Comparison of ENCODE assay signal across 22 mouse cellular contexts in genomic region chr5:90590676-90591075, GRCm38 (mm10). TPM values are rescaled to one million over a fixed set of nuclear protein-coding genes. Genes with fewer than 3 reads are reported as not detected.
DNase-seq lines count a peak whose midpoint lies in the region; ATAC-seq lines count a peak whose summit lies in the region.
"Had no signal": no experiment of that assay in that cellular context is flagged by ENCODE, and none has a peak within 500 bp of the region (broad histone marks: within the 10 kb centered on the region; RNA-seq: fewer than 3 reads in every experiment).

No protein-coding gene starts in this region.

- no peaks in the 10 kb centered on the region for H3K9me3 ChIP-seq in heart, embryonic 10.5 days
- no peaks in the 10 kb centered on the region for H3K9me3 ChIP-seq in heart, embryonic 12.5 days (replicated peaks)
- H3K9me3 ChIP-seq: forebrain, embryonic 12.5 days; forebrain, embryonic 15.5 days; hindbrain, embryonic 12.5 days; hindbrain, embryonic 15.5 days had no signal

- DNase-seq in heart, embryonic 10.5 days (ENCODE audit: low spot score): peak; percentile 71
- DNase-seq in testis, postnatal 10 days (ENCODE audit: low spot score): peak; percentile 46
- no peak for DNase-seq in testis, postnatal 14 days (ENCODE audit: low spot score)
- peak; percentile 11 for DNase-seq in fat pad, adult 2 months (ENCODE audit: extremely low read depth, low read depth, low spot score)
- no peak for DNase-seq in left cerebral cortex, adult 11 months (ENCODE audit: low spot score)
- DNase-seq: adrenal gland, postnatal 10 days; adrenal gland, postnatal 36 days; cerebellum, adult 11-12 months; cerebellum, adult 8-10 months; gastrocnemius, postnatal 25 days; heart, adult 18-20 months had no signal

- H3K4me3 ChIP-seq in heart, embryonic 10.5 days: no peak overlapping the region
- no peak overlapping the region for H3K4me3 ChIP-seq in heart, embryonic 12.5 days
- H3K4me3 ChIP-seq: forebrain, embryonic 12.5 days; forebrain, embryonic 15.5 days; hindbrain, embryonic 12.5 days; hindbrain, embryonic 15.5 days had no signal

- H3K4me1 ChIP-seq in heart, embryonic 10.5 days: no peaks in the 10 kb centered on the region
- H3K4me1 ChIP-seq in heart, embryonic 12.5 days (replicated peaks): 0 out of 2 replicates have a peak, but pooled peaks cover 2% of the 10 kb centered on the region
- H3K4me1 ChIP-seq: forebrain, embryonic 12.5 days; hindbrain, embryonic 12.5 days had no signal

- no peak overlapping the region for H3K9ac ChIP-seq in heart, embryonic 12.5 days
- H3K9ac ChIP-seq: forebrain, embryonic 12.5 days; forebrain, embryonic 15.5 days; hindbrain, embryonic 12.5 days; hindbrain, embryonic 15.5 days had no signal

- no peaks in the 10 kb centered on the region for H3K36me3 ChIP-seq in heart, embryonic 10.5 days
- H3K36me3 ChIP-seq in heart, embryonic 12.5 days: no peaks in the 10 kb centered on the region
- H3K36me3 ChIP-seq: forebrain, embryonic 12.5 days; forebrain, embryonic 15.5 days; hindbrain, embryonic 12.5 days; hindbrain, embryonic 15.5 days had no signal

- no peak overlapping the region for H3K27ac ChIP-seq in heart, embryonic 10.5 days
- no peak overlapping the region for H3K27ac ChIP-seq in heart, embryonic 12.5 days (ENCODE audit: poor library complexity, severe bottlenecking)
- H3K27ac ChIP-seq: forebrain, embryonic 12.5 days; forebrain, embryonic 15.5 days; hindbrain, embryonic 12.5 days; hindbrain, embryonic 15.5 days had no signal

- no peaks in the 10 kb centered on the region for H3K27me3 ChIP-seq in heart, embryonic 10.5 days (ENCODE audit: insufficient read depth, poor library complexity, severe bottlenecking)
- H3K27me3 ChIP-seq in heart, embryonic 12.5 days (replicated peaks): no peaks in the 10 kb centered on the region
- H3K27me3 ChIP-seq: forebrain, embryonic 12.5 days; forebrain, embryonic 15.5 days; hindbrain, embryonic 12.5 days; hindbrain, embryonic 15.5 days had no signal

- no peak; the same call in 1 of the 2 replicates for ATAC-seq in heart, embryonic 12.5 days (ENCODE audit: insufficient number of reproducible peaks, low FRiP score)
- ATAC-seq: CD4-positive, CD25-positive, alpha-beta regulatory T cell, adult 4 months; forebrain, embryonic 15.5 days; intestine, postnatal 0 days had no signal

- no peak overlapping the region for H3K4me2 ChIP-seq in heart, embryonic 12.5 days
- H3K4me2 ChIP-seq: forebrain, embryonic 12.5 days; forebrain, embryonic 15.5 days; hindbrain, embryonic 12.5 days; hindbrain, embryonic 15.5 days had no signal

- WGBS in heart, embryonic 10.5 days: 80% methylated on average over 10 of the region's 10 CpGs
- 83% methylated on average over 10 of the region's 10 CpGs for WGBS in heart, embryonic 12.5 days

RNA-seq across cellular contexts. Expression of gene 5830473C10Rik, which starts 29.8 kb away (rescaled TPM):
- polyA plus RNA-seq in heart, embryonic 10.5 days (2016; fragmentation: Nextera tagmentation; extraction: Ambion mirVana): 0.09 TPM in 1 of 2 replicates, not detected in the other
- polyA plus RNA-seq in heart, embryonic 12.5 days (2016; fragmentation: Nextera tagmentation; extraction: Ambion mirVana): not detected in 2 replicates
- polyA plus RNA-seq: C2C12; embryonic facial prominence, embryonic 11.5 days; forebrain, embryonic 12.5 days; forebrain, embryonic 15.5 days; heart, embryonic 14.5 days; heart, postnatal 0 days; hindbrain, embryonic 12.5 days; hindbrain, embryonic 15.5 days had no signal

RNA-seq across cellular contexts. Expression of gene Rassf6, which starts 49.8 kb away (rescaled TPM):
- polyA plus RNA-seq in heart, embryonic 10.5 days (2016; fragmentation: Nextera tagmentation; extraction: Ambion mirVana): 0.54 and 1.8 TPM in 2 replicates
- 0.35 and 0.52 TPM in 2 replicates for polyA plus RNA-seq in heart, embryonic 12.5 days (2016; fragmentation: Nextera tagmentation; extraction: Ambion mirVana)

Comparison
In these comparisons a context has a peak if more than half of its experiments do, and no peak if none do; other contexts are left out.
1. DNase-seq: peak in heart, embryonic 10.5 days (single experiment), testis, postnatal 10 days (single experiment) and fat pad, adult 2 months (single experiment); none in testis, postnatal 14 days (single experiment) and left cerebral cortex, adult 11 months (single experiment).